Mouse (Mus musculus) heart, embryonic 13.5 days (tissue): ENCODE data around the gene Gpr182. TPM values are rescaled to one million over a fixed set of nuclear protein-coding genes. Genes with fewer than 3 reads are reported as not detected.

Experiments used
- ATAC-seq: fragments of 200-750 bp; cut with Nextera tagmentation; 2 replicates; pipeline ENCODE4 v1.8.0; 2017; ENCODE audit warnings: moderate TSS enrichment; ENCODE audit not compliant: insufficient number of reproducible peaks, low FRiP score, low TSS enrichment; ENCODE audit errors: extremely low read depth
- H3K27ac ChIP-seq: fragments of 300-500 bp; sonication (generic); replicated peaks from 2 replicates; pipeline ENCODE4 v1.5.1; 2015; ENCODE audit warnings: moderate library complexity, mild to moderate bottlenecking, inconsistent platforms
- H3K27me3 ChIP-seq: fragments of 300-500 bp; sonication (generic); replicated peaks from 2 replicates; pipeline ENCODE4 v1.6.1; 2015; ENCODE audit warnings: mild to moderate bottlenecking, inconsistent platforms
- H3K36me3 ChIP-seq: fragments of 300-500 bp; sonication (generic); 2 replicates; pipeline ENCODE4 v1.6.1; 2015; ENCODE audit warnings: mild to moderate bottlenecking, inconsistent platforms
- H3K4me1 ChIP-seq: fragments of 300-500 bp; sonication (generic); 2 replicates; pipeline ENCODE4 v1.6.1; 2015; ENCODE audit warnings: inconsistent platforms
- H3K4me2 ChIP-seq: fragments of 300-500 bp; sonication (generic); 2 replicates; pipeline ENCODE4 v1.6.1; 2015; ENCODE audit warnings: inconsistent platforms, mild to moderate bottlenecking, moderate library complexity
- H3K4me3 ChIP-seq: fragments of 300-500 bp; sonication (generic); 2 replicates; pipeline ENCODE4 v1.5.1; 2015; ENCODE audit warnings: moderate library complexity, mild to moderate bottlenecking, inconsistent platforms
- H3K9ac ChIP-seq: fragments of 300-500 bp; sonication (generic); 2 replicates; pipeline ENCODE4 v1.6.1; 2015; ENCODE audit warnings: inconsistent platforms, mild to moderate bottlenecking, moderate library complexity
- H3K9me3 ChIP-seq: fragments of 300-500 bp; sonication (generic); 2 replicates; pipeline ENCODE4 v1.6.1; 2016; ENCODE audit warnings: inconsistent platforms
- WGBS: fragments of 180-500 bp; shearing (Covaris S2); methylation state at CpG from one replicate; pipeline ENCODE4 v1.1.7; 2015; ENCODE audit warnings: mixed read lengths; 5-methylcytosine and 5-hydroxymethylcytosine counted together
- polyA plus RNA-seq: library from polyadenylated mRNA; unstranded; fragments of >200 nt; fragmentation: Nextera tagmentation; extraction: Ambion mirVana; gene quantifications from 2 replicates; pipeline ENCODE4 v1.2.1, GENCODE M21; 2015

The Gpr182 gene
- polyA plus RNA-seq, 1 experiment from 2014 or later, result 20.2 TPM

DNA sequence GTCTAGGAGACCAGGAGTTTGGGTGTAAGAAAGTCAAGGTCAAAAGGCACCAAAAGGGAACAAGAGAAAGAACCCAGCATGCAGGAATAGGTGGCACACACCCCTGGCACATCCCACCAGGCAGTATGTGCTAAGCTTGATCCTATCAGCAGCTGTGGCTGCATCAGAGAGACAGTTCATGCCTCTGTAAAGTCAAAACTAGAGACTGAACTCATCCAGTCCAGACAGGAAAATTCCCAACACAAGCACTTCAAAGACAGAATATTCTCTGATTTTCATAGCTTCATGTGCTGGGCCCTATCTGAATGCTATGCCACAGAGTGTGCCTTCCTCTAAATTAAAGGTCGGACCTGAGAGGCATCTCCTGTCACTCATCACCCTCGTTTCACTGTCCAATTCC lies 14.0 kb downstream of the Gpr182 start:
- no peak overlapping the region for H3K9ac ChIP-seq
- 19% methylated on average over 2 of the region's 2 CpGs for WGBS
- H3K27me3 ChIP-seq, result 0 out of 2 replicates have a peak, but pooled peaks cover 4% of the 10 kb centered on the region
- peaks cover 15% of the 10 kb centered on the region for H3K36me3 ChIP-seq
- ATAC-seq, result no peak
- no peak overlapping the region for H3K27ac ChIP-seq
- H3K4me1 ChIP-seq, result peaks cover 27% of the 10 kb centered on the region
- H3K9me3 ChIP-seq, result no peaks in the 10 kb centered on the region
- H3K4me2 ChIP-seq, result no peak overlapping the region
- H3K4me3 ChIP-seq, result no peak overlapping the region

- H3K4me2 ChIP-seq, result no peak overlapping the region
- H3K27ac ChIP-seq, result no peak overlapping the region
- ATAC-seq, result no peak
- H3K27me3 ChIP-seq, result 0 out of 2 replicates have a peak, but pooled peaks cover 4% of the 10 kb centered on the region
- no peak overlapping the region for H3K9ac ChIP-seq
- no peak overlapping the region for H3K4me3 ChIP-seq
- 43% methylated on average over 4 of the region's 4 CpGs for WGBS
- H3K36me3 ChIP-seq, result peaks cover 8% of the 10 kb centered on the region
- peaks cover 27% of the 10 kb centered on the region for H3K4me1 ChIP-seq
- H3K9me3 ChIP-seq, result no peaks in the 10 kb centered on the region
Measured at GRCm38 (mm10) chr10:127736916-127737315, 14.6 kb downstream of the Gpr182 start.

GRCm38 (mm10) chr10:127736266-127736665 lies 15.3 kb downstream of the Gpr182 start:
- Histone ChIP-seq H3K36me3 (peaks cover 2% of the 10 kb centered on the region), H3K4me1 (peaks cover 26% of the 10 kb centered on the region)
- 74% methylated on average over 2 of the region's 2 CpGs for WGBS

DNA sequence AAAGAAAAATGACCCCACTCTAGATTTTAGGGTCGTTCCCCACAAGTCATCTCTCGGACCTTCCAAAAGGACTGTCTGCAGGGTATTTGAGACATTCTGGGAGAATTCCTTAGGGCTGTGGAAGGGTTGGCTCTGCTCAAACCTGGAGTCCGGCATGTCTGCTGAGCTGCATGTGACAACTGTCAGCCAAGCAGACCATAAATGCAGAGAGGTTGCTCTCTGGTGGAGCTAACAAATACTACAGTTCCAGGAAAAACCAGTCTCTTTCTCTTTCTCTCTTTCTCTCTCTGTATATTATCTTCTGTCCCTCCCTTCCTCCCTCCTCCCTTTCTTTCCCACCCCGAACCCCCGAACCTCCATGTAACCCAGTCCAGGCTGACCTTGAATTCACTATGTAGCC lies 17.1 kb downstream of the Gpr182 start:
- Histone ChIP-seq H3K27me3 (peaks cover 19% of the 10 kb centered on the region), H3K27ac (no peak overlapping the region), H3K4me2 (no peak overlapping the region), H3K9ac (no peak overlapping the region), H3K4me3 (no peak overlapping the region), H3K36me3 (no peaks in the 10 kb centered on the region), H3K4me1 (peaks cover 12% of the 10 kb centered on the region), H3K9me3 (no peaks in the 10 kb centered on the region)
- ATAC-seq, result no peak
- 36% methylated on average over 5 of the region's 5 CpGs for WGBS

More at GRCm38 (mm10) chr10:127736266-127736665, 15.3 kb downstream of the Gpr182 start:
- ATAC-seq, result no peak
- H3K4me2 ChIP-seq, result no peak overlapping the region
- H3K9me3 ChIP-seq, result no peaks in the 10 kb centered on the region
- peaks cover 4% of the 10 kb centered on the region; the same call in 1 of the 2 replicates for H3K27me3 ChIP-seq
- no peak overlapping the region for H3K27ac ChIP-seq
- no peak overlapping the region for H3K4me3 ChIP-seq
- no peak overlapping the region for H3K9ac ChIP-seq

GRCm38 (mm10) chr10:127731397-127731796 lies 20.1 kb downstream of the Gpr182 start:
- Histone ChIP-seq H3K4me2 (no peak overlapping the region), H3K27ac (no peak overlapping the region), H3K9ac (no peak overlapping the region), H3K4me3 (no peak overlapping the region), H3K27me3 (peaks cover 46% of the 10 kb centered on the region), H3K36me3 (no peaks in the 10 kb centered on the region), H3K9me3 (no peaks in the 10 kb centered on the region), H3K4me1 (0 out of 2 replicates have a peak, but pooled peaks cover 3% of the 10 kb centered on the region)
- ATAC-seq, result no peak
- WGBS, result 32% methylated on average over 5 of the region's 5 CpGs

- 55% methylated on average over 9 of the region's 9 CpGs for WGBS
- Histone ChIP-seq H3K36me3 (no peaks in the 10 kb centered on the region), H3K4me2 (no peak overlapping the region), H3K4me3 (no peak overlapping the region), H3K9ac (no peak overlapping the region), H3K27ac (no peak overlapping the region), H3K9me3 (no peaks in the 10 kb centered on the region), H3K4me1 (0 out of 2 replicates have a peak, but pooled peaks cover 3% of the 10 kb centered on the region), H3K27me3 (peaks cover 48% of the 10 kb centered on the region)
- no peak for ATAC-seq
Measured at GRCm38 (mm10) chr10:127730933-127731310, 20.6 kb downstream of the Gpr182 start.

DNA sequence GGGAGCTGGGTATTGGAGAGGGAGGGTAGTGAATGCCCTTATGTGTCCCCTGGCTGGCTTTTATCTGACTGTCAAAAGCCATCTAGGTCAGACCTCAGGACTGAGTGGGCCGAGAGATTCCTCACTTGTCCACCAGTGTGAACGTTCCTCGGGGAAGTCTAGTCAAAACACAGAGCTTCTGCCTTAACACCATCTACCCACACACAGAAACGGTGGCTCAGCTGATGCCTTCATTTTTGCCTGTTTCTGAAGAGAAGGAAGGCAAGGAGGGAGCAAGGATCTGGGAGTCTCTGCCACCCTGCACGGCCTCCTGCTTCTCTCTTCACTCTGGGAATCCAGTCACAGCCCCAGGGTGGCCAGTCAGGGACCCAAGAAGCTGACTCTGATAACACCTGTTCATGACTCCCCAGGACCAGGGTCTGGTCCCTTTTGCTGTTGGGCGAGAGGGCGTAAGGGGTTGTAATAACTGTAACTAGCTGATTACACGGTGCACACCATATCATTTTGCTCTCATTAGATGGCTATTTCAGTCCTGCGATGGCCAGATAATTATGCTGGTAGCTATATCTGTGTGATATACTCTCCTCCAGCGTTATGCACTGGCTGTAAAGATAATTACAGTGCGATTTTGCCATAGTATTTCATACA lies 21.1 kb downstream of the Gpr182 start:
- peaks cover 51% of the 10 kb centered on the region for H3K27me3 ChIP-seq
- H3K27ac ChIP-seq, result no peak overlapping the region
- no peaks in the 10 kb centered on the region for H3K9me3 ChIP-seq
- 56% methylated on average over 11 of the region's 11 CpGs for WGBS
- no peak overlapping the region for H3K9ac ChIP-seq
- H3K4me1 ChIP-seq, result 0 out of 2 replicates have a peak, but pooled peaks cover 3% of the 10 kb centered on the region
- ATAC-seq, result no peak
- H3K4me3 ChIP-seq, result no peak overlapping the region
- no peaks in the 10 kb centered on the region for H3K36me3 ChIP-seq
- no peak overlapping the region for H3K4me2 ChIP-seq

DNA sequence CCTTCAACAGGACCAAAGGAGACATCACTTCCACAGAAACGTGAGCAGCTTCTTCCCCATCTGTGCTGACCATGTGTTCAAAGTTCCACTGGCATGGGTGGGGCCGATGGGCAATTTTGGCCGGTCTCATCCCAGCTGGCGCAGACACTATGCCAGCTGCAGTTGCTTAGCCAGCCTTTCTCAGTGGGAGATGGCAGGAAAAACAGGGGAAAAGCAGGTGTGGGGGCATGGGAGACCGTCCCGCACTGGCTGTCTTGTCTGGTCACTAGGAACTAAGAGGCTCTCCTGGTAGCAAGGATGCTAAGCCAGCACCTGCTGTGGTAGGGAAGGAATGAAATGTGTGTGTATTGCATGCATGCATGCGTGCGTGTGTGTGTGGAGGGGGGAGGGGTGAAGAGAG lies 23.1 kb downstream of the Gpr182 start:
- Histone ChIP-seq H3K4me3 (no peak overlapping the region), H3K9ac (no peak overlapping the region), H3K27ac (no peak overlapping the region), H3K4me1 (no peaks in the 10 kb centered on the region), H3K4me2 (no peak overlapping the region), H3K9me3 (no peaks in the 10 kb centered on the region), H3K36me3 (no peaks in the 10 kb centered on the region), H3K27me3 (peaks cover 64% of the 10 kb centered on the region)
- 64% methylated on average over 8 of the region's 8 CpGs for WGBS
- no peak for ATAC-seq

- Histone ChIP-seq H3K36me3 (no peaks in the 10 kb centered on the region), H3K9me3 (no peaks in the 10 kb centered on the region), H3K4me1 (peaks cover 16% of the 10 kb centered on the region), H3K4me2 (no peak overlapping the region), H3K27me3 (peaks cover 87% of the 10 kb centered on the region), H3K9ac (no peak overlapping the region), H3K4me3 (no peak overlapping the region), H3K27ac (no peak overlapping the region)
- 60% methylated on average over 4 of the region's 4 CpGs for WGBS
- no peak for ATAC-seq
Measured at GRCm38 (mm10) chr10:127725136-127725535, 26.4 kb downstream of the Gpr182 start.

- no peak within 1 kb of the TSS for H3K27ac ChIP-seq
- H3K9ac ChIP-seq, result no peak within 1 kb of the TSS
- no peak within 1 kb of the TSS for H3K4me2 ChIP-seq
- no peaks in the 10 kb centered on the region for H3K9me3 ChIP-seq
- H3K27me3 ChIP-seq, result peaks cover 90% of the 10 kb centered on the region
- H3K36me3 ChIP-seq, result no peaks in the 10 kb centered on the region
- H3K4me1 ChIP-seq, result peaks cover 16% of the 10 kb centered on the region
- no peak within 1 kb of the TSS for H3K4me3 ChIP-seq
- WGBS, result 63% methylated on average over 3 of the region's 3 CpGs
- ATAC-seq, result no peak
Measured at GRCm38 (mm10) chr10:127724178-127724577, 27.4 kb downstream of the Gpr182 start, which contains the start of gene Tac2. Tac2 (plus strand) TSS chr10:127724478.

DNA sequence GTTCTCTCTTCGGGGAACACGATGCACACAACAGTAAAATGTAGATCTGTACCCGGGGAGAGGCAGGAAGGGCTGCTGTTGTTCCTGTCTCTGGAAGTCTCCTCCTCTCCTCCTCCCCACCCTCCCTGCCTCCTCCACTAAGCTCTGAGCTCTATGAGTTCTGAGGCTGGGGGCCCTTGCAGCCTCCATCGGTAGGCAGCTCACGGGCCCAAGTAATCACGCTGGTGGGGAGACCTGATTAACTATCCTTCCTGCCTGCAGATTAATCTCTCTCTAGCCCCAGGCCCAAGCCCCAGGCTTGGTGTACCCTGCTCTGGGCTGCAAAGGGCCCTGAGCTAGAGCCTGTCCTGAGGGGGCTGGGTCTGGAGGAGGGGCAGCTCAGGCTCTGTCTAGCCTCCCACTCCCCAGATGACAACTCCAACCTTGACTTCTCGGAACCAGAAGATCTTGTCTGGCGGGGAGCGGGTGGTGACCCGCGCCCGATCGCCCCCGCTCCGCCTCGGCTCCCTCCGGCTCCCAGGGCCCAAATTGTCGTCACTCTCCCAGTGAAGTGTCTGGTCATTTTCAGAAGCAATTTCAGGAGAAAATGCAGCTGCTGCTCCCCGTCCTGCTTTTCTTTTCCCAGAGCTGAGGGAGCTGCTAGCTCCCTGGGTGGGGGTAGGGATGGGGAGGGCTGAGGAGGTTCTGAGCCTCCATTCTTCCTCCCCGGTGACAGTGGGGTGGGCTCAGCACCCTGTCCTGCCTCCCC lies 29.7 kb downstream of the Gpr182 start:
- Histone ChIP-seq H3K4me2 (peak overlapping the region; percentile 61), H3K36me3 (no peaks in the 10 kb centered on the region), H3K9me3 (no peaks in the 10 kb centered on the region), H3K9ac (peak overlapping the region; percentile 69), H3K4me1 (peaks cover 16% of the 10 kb centered on the region), H3K27ac (peak overlapping the region; percentile 33), H3K27me3 (peaks cover 72% of the 10 kb centered on the region), H3K4me3 (peak overlapping the region; percentile 30)
- ATAC-seq, result no peak
- WGBS, result 8% methylated on average over 20 of the region's 20 CpGs
